14 mouse cellular contexts compared by ENCODE assay signal in genomic region chr9:101649816-101650215, GRCm38 (mm10).
DNase-seq lines count a peak whose midpoint lies in the region; ATAC-seq and TF ChIP-seq lines count a peak whose summit lies in the region.
"Had no signal": no experiment of that assay in that cellular context is flagged by ENCODE, and none has a peak within 500 bp of the region (broad histone marks: within the 10 kb centered on the region; RNA-seq: fewer than 3 reads in every experiment).

No protein-coding gene starts in this region.

- H3K27ac ChIP-seq in hindbrain, postnatal 0 days = no peak overlapping the region
- H3K27ac ChIP-seq in intestine, postnatal 0 days (ENCODE audit: low read depth, low read length) = no peak overlapping the region
- H3K27ac ChIP-seq: lung, embryonic 15.5 days had no signal

- H3K36me3 ChIP-seq in hindbrain, postnatal 0 days (ENCODE audit: insufficient read depth, low read length) = no peaks in the 10 kb centered on the region
- no peaks in the 10 kb centered on the region for H3K36me3 ChIP-seq in intestine, postnatal 0 days (ENCODE audit: control insufficient read depth, insufficient read depth)
- H3K36me3 ChIP-seq: lung, embryonic 15.5 days had no signal

- ATAC-seq in Patski = no peak
- ATAC-seq in hindbrain, postnatal 0 days = peak; percentile 62; the same call in 1 of the 2 replicates
- no peak for ATAC-seq in intestine, postnatal 0 days

- TF ChIP-seq CTCF in Patski (IDR thresholded peaks at IDR 0.05) = no peak
- no peak for TF ChIP-seq CTCF in hindbrain, postnatal 0 days (IDR thresholded peaks at IDR 0.05; ENCODE audit: low read depth)
- no peak for TF ChIP-seq CTCF in intestine, postnatal 0 days (IDR thresholded peaks at IDR 0.05; ENCODE audit: low read depth)

- CTCF ChIA-PET in Patski (lab: Charles Lee) = no interaction called here

- peaks cover 4% of the 10 kb centered on the region for H3K27me3 ChIP-seq in Patski
- no peaks in the 10 kb centered on the region for H3K27me3 ChIP-seq in hindbrain, postnatal 0 days (ENCODE audit: insufficient read depth, low read length)
- H3K27me3 ChIP-seq in intestine, postnatal 0 days (replicated peaks; ENCODE audit: control insufficient read depth, insufficient read depth, low read length) = no peaks in the 10 kb centered on the region
- H3K27me3 ChIP-seq: lung, embryonic 15.5 days had no signal

- no peak overlapping the region for H3K9ac ChIP-seq in hindbrain, postnatal 0 days (replicated peaks; ENCODE audit: low read length)
- H3K9ac ChIP-seq in intestine, postnatal 0 days (ENCODE audit: low read depth, low read length) = no peak overlapping the region
- H3K9ac ChIP-seq: lung, embryonic 15.5 days had no signal

- no peaks in the 10 kb centered on the region for H3K4me1 ChIP-seq in hindbrain, postnatal 0 days (ENCODE audit: insufficient read depth, low read length)
- no peaks in the 10 kb centered on the region for H3K4me1 ChIP-seq in intestine, postnatal 0 days (replicated peaks; ENCODE audit: control insufficient read depth, insufficient read depth, low read length)
- H3K4me1 ChIP-seq: lung, embryonic 15.5 days had no signal

- H3K4me3 ChIP-seq in hindbrain, postnatal 0 days (ENCODE audit: low read length) = no peak overlapping the region
- no peak overlapping the region for H3K4me3 ChIP-seq in intestine, postnatal 0 days (ENCODE audit: low read depth, low read length)
- H3K4me3 ChIP-seq: lung, embryonic 15.5 days had no signal

- peak; percentile 17 to 41 for DNase-seq in cerebellum, postnatal 14 days
- no peak for DNase-seq in cerebellum, adult 18-20 months
- DNase-seq in layer of hippocampus, postnatal 10 days (ENCODE audit: low spot score in 2 of 2) = peak; percentile 6 to 24
- DNase-seq in layer of hippocampus, postnatal 36 days = no peak
- DNase-seq in Patski (ENCODE audit: low read depth, low spot score) = peak; percentile 1
- peak; percentile 70 for DNase-seq in hindbrain, postnatal 0 days (ENCODE audit: low spot score)
- no peak for DNase-seq in thymus, postnatal 0 days (ENCODE audit: low spot score)
- DNase-seq: adrenal gland, adult 2 months; kidney, postnatal 4 days; liver; spleen, adult 18-20 months; thymus, postnatal 4 days had no signal

- in situ Hi-C loops in Patski (cut with MboI; ENCODE audit: low pct_unique_long_range_greater_than_20kb) = no loop called here

- WGBS in hindbrain, postnatal 0 days = 37% methylated on average over 5 of the region's 5 CpGs
- 76% methylated on average over 5 of the region's 5 CpGs for WGBS in intestine, postnatal 0 days

- peaks cover 3% of the 10 kb centered on the region; the same call in 1 of the 2 replicates for H3K9me3 ChIP-seq in hindbrain, postnatal 0 days (ENCODE audit: low read length)
- H3K9me3 ChIP-seq in intestine, postnatal 0 days (ENCODE audit: control insufficient read depth) = 0 out of 2 replicates have a peak, but pooled peaks cover 4% of the 10 kb centered on the region
- H3K9me3 ChIP-seq: lung, embryonic 15.5 days had no signal

- no peak overlapping the region for H3K4me2 ChIP-seq in hindbrain, postnatal 0 days (ENCODE audit: low read depth, low read length)
- H3K4me2 ChIP-seq in intestine, postnatal 0 days (replicated peaks; ENCODE audit: low read depth) = no peak overlapping the region
- H3K4me2 ChIP-seq: lung, embryonic 15.5 days had no signal

- POLR2A ChIA-PET in Patski (lab: Charles Lee) = no interaction called here

Comparison
In these comparisons a context has a peak if more than half of its experiments do, and no peak if none do; other contexts are left out.
1. DNase-seq: peak in cerebellum, postnatal 14 days (2 of 2), layer of hippocampus, postnatal 10 days (2 of 2), Patski (single experiment) and hindbrain, postnatal 0 days (single experiment); none in cerebellum, adult 18-20 months (0 of 2), layer of hippocampus, postnatal 36 days (0 of 2) and thymus, postnatal 0 days (single experiment).